Mouse (Mus musculus) monocyte, adult 2 months (primary cell): ENCODE measurements around the gene Cabcoco1.

Experiments
- DNase-seq, 2 experiments: peaks; one replicate each; pipeline ENCODE4 v3.0.0; 2022; ENCODE audit warnings: low spot score in 2 of 2, low read depth in 1 of 2

The Cabcoco1 gene

GRCm38 (mm10) chr10:68512433-68513019 lies 29.2 kb downstream of the Cabcoco1 start:
- DNase-seq: no peak

- no peak for DNase-seq
These were observed 34.0 kb downstream of the Cabcoco1 start for GRCm38 (mm10) chr10:68507741-68508140.

DNA sequence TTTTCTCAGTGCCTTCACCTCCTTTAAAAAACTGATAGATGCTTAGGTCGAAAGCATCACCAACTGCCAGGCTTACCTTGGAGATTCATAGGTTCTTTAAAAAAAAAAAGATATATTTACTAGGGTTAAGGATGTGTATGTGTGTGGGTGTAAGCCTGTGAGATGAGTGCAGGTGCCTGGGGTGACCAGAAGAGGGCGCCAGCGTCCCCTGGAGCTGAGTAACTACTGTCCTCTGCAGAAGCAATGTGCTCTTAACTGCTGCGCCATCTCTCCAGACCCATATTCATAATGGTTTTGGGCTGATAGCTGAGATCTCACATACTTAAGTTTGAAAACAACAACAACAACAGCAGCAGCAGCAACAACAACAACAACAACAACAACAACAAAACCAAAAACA lies 35.5 kb downstream of the Cabcoco1 start:
- no peak for DNase-seq

- DNase-seq: no peak
These were observed 37.0 kb downstream of the Cabcoco1 start for GRCm38 (mm10) chr10:68504586-68505152.

DNA sequence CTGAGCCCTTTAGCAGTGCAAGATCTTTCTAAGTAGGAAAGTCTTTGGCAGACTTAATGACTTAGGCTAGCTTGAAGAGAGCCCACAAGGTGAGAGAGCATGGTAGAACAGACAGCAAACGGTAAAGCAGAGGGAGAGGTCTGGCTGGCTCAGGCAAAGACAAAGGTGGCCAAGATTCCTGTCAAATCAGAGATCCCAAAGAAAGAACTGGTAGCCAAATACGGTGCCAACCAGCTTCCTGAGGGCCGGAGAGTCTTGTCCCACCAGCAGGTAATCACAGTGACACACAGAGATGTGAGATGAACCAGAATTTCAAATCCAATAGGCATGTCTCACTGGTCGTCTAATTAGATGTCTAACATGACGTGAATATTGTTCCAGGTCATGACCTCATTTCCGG lies 40.6 kb downstream of the Cabcoco1 start:
- no peak for DNase-seq

DNA sequence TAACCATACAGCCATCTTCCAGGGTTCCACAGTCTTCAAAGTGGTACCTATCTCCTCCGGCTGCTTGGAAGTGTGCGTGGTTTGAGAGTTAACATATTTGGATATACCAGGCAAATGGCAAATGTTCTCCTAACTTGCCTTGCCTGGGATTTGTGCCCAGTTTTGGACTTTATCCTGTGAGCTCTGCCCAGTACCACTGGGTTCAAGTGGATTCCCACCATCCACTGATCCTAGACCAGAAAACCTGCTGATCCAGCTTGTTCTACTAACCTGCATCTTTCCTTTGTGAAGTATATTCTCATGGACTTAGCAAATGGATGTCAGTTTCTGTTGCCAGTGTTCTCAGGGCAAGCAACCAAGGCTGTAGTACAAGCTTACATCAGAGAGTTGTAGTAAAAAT lies 46.5 kb downstream of the Cabcoco1 start:
- no peak for DNase-seq

DNA sequence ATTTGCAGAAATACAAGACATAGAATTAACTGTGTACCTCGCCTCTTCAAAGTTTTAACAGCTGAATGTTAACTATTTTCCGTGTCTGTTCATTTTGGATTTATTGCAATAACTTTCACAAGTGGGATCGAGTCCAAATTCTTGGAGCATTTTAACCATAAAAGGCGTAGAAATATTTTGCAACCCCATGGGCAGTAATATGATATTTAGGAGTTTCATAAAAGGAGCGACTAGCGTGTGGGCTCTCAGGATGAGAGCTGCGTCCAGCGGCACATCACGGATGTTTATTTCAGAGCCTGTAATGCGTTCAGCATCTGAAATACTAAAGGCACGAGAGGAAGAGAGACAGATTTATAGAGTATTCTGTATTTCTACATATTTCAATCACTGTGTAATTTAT lies 50.1 kb downstream of the Cabcoco1 start:
- no peak for DNase-seq

DNA sequence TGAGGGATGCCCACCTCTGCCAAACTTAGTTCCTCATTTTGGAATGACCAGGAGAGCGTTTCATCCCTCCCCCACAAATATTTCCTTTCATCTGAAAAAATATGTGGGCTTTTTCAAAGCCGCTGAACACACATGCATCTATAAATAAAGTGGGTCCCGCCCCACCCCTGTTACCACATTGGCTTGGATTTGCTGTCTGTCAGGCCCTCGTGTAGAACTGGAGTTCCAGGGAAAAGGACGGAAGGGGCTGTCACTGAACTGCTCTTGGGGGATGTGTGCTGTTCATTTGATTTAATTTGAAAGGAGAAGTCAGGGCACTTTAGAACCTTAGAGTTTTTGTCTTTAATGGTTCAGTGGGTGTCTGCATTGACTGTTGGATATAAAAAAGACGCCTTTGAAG lies 50.9 kb downstream of the Cabcoco1 start:
- DNase-seq: no peak

- DNase-seq: no peak
These were observed 68.9 kb downstream of the Cabcoco1 start for GRCm38 (mm10) chr10:68472799-68473198.

DNA sequence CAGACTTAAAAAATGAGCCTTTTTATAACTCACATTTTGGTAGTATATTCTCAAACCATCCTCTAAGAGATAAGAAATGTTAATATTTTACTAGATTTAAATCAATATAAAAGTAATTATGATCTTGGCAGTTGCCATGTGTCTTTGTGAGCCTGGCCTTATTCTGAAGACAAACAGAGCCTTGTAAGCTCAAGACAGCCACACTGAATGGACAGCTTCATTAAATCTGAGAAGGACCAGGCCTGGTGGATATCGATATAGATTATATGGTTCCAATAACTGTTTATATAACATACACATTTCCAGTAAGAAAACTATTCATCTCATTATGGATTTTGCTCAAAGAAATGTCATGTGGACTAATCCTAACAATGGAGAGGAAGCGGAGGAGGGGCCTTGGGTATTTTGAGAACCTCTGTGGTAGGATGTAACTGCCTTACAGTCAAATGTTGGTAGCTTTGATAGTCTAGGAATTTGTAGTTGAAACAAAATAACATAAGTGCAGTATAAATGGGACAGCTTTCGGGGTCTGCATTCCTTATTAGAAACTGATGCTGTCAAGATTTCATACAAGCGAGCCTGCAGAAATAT lies 75.9 kb downstream of the Cabcoco1 start:
- DNase-seq: no peak

DNA sequence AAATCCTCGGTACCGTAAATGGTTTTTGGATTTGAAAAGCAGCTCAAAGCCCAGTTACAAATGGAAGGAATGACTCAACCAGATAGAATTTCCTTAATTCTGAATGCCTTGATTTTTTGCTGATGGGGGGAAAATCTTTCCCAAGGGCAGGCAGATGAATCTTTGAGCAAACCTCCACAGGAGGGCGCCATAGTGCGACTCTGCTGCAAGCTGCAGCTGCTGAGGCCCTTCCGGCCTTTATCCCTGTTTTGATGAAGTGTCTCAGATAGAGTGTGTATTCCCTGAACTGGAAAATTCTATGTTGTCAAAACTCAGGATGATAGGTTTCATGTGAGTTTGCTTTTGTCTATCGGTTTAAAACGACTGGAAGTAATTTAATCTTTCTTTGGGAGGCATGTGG lies 76.8 kb downstream of the Cabcoco1 start:
- no peak for DNase-seq

DNA sequence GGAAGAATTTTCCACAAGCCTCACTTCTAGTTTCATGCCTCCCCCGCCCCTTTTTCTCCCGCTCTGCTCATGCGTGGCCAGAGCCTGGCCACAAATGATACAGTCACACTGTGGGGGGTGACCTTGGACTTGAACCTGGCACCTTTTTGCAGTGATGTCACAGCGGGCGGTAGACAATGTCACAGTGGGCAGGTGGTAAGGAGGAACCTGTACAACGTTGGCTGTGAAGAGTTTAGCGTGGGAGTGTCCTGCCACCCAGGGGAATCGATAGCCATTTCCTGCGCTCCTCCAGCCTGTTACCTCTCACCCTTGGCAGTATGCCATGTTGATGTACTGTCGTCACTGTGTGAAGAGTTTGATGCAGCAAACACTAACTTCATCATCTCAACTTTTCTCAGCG lies 81.9 kb downstream of the Cabcoco1 start:
- no peak for DNase-seq

- DNase-seq: no peak
These were observed 84.7 kb downstream of the Cabcoco1 start for GRCm38 (mm10) chr10:68457019-68457418.

- DNase-seq: no peak
These were observed 87.2 kb downstream of the Cabcoco1 start for GRCm38 (mm10) chr10:68454541-68454940.

DNA sequence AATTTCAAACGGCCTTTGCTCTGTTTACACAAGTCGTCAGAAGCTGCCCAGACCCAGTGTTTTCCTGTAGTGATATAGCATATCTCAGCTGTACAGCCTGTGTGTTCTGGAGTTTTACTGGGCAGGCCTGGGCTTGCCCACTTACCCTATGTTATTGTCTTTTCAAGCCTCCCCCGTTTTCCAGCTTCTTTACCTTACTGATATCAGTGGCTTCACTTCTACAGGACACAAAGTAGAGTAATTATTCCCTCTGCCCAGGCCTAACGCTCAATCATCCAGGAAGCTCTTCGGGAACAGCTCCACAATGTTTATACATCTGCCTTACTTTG lies 94.9 kb downstream of the Cabcoco1 start:
- no peak for DNase-seq

- DNase-seq: no peak
These were observed 95.6 kb downstream of the Cabcoco1 start for GRCm38 (mm10) chr10:68445876-68446796.

DNA sequence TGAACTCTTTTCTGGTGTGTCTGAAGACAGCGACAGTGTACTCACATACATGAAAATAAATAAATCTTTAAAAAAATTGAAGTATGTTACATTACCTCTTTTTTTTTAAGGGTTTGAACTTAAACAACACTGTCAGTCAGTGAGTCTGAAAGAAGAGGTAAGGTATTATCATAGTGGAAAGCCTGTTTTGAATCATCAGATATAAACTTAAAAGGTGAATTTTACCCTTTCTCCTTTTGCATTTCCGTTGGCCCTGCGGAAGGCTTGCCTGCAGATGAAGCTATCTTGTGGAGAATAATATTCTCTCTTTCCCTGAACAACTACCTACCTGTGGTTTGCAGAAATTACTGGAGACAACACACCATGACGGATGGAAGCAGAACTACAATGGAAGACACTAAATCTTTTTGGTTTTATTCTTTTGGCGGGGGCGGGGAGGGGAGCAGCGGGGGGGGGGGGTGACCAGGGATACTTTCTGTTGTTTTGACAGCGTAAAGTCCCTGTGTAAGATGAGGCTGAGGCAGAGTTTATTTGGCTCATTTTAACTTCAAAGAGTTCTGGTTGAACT lies 96.4 kb downstream of the Cabcoco1 start:
- DNase-seq: no peak

DNA sequence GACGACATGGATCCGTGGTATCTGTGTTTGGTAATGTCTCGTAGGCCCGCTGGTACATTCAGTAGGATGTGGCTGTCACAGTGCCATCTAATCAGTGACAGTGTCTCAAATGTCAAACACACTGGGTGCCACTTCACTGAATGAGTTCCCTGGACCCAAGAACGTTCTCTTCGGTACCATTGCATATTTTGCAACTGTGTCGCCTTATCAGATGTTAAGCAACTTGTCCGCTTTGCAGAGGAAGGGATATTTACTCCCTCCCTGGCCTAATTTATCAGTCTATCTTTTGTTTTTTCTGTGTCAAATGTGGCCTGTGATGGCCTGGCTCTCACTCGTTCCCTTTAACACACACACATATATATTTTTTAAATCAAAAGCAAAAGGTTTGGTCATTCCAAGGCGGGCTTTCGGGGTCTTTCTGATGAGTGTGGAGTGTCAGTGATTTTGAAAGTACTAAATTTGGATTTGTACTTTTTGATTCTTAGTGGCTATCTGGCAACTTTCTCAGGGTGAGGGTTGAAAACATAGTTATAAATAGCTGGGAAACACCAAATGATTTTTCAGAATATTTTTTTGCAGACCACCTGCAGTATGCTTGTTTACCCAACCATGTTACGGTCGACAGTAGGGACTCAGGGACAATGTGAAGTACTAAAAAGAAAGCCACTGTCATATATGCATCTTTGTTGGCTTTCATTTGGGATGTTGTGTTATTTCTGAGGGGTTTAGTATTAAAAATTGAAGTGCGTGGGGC lies 97.2 kb downstream of the Cabcoco1 start:
- no peak for DNase-seq

DNA sequence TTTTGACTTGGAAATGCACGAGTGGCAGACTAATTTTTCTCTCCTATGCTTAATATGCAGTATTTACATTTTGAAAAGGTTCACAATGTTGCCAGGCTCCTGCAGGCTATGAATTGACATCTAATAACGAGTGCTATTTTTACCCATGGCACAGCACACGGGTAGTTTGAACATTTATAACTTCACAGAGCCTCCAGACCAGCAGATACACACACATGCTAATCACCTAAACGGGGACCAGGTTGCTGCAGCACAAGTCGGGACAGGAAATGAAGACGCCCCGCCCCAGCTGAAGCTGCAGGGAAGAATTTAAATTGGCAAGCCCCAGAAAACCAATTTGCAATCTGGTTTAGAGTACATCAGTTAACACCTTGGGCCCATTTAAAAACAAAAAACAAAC lies 98.6 kb downstream of the Cabcoco1 start:
- DNase-seq: no peak

DNA sequence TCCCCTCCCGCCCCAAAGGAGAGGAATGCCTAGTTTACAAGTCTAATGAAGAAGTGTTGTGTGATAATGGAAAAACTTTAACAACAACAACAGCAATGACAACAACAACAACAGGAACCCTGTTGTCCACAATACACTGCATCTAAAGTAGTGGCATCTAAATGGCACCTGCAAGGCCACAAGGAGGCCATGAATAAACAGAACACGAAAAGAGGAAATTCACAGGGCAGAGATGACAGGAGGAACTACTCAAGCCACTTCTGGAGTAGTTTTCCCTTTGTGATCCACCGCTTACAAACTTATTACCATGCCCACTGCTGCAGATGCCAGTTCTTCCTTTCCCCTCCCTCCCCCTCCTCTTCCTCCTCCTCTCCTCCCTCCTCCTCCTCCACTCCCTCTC lies 99.0 kb downstream of the Cabcoco1 start:
- DNase-seq: no peak
